Mouse (Mus musculus): ENCODE measurements around the gene Pole4. TPM values are rescaled to one million over a fixed set of nuclear protein-coding genes. Genes with fewer than 3 reads are reported as not detected.
"Not testable (repeated sequence)": the region's sequence is repeated elsewhere in the genome, so short reads cannot be mapped to it uniquely, and the experiment has no call there.

Gene Pole4
- polyA plus RNA-seq, 1 experiment: 23.6 TPM

DNA sequence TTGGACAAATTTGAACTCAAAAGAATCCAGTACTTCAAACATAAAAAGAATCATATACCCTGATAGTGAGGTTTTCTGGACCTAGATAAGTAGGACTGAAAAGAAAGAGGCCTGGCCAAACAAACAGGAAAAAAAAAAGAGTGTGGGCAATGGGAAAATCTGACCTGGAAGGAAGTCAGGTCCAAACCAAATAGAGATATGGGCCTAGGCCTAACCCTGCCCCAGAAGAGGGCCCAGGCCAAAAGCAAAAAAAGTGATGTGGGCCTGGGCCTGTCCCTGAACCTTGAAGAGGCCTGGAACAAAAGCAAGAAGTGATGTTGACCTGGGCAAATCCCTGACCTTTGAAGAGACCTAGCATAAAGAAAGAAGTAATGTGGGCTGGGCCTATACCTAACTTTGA, 21.0 kb downstream of the Pole4 start:
- Histone ChIP-seq H3K36me3 (ENCODE audit: control insufficient read depth, insufficient read depth, low read length) (no peaks in the 10 kb centered on the region), H3K4me1 (ENCODE audit: control insufficient read depth, insufficient read depth, insufficient read length) (no peaks in the 10 kb centered on the region), H3K27ac (ENCODE audit: insufficient read depth, low read length) (no peak overlapping the region), H3K27me3 (ENCODE audit: control insufficient read depth, insufficient read depth, low read length) (no peaks in the 10 kb centered on the region), H3K4me3 (ENCODE audit: extremely low read depth, insufficient read depth, insufficient read length) (no peak overlapping the region)
- no peak for TF ChIP-seq CTCF (IDR thresholded peaks at IDR 0.05; ENCODE audit: extremely low read depth, insufficient read depth, insufficient read length, insufficient replicate concordance)
- DNase-seq (ENCODE audit: low read depth in 1 of 2, low spot score in 2 of 2): no peak

- not testable (repeated sequence) for H3K27me3 ChIP-seq (ENCODE audit: control insufficient read depth, insufficient read depth, low read length); H3K4me3 ChIP-seq (ENCODE audit: extremely low read depth, insufficient read depth, insufficient read length); H3K27ac ChIP-seq (ENCODE audit: insufficient read depth, low read length); H3K4me1 ChIP-seq (ENCODE audit: control insufficient read depth, insufficient read depth, insufficient read length); DNase-seq (ENCODE audit: low read depth in 1 of 2, low spot score in 2 of 2); H3K36me3 ChIP-seq (ENCODE audit: control insufficient read depth, insufficient read depth, low read length)
- WGBS: 41% methylated on average over 2 of the region's 2 CpGs
Measured at GRCm38 (mm10) chr6:82679286-82679685, 25.9 kb downstream of the Pole4 start.

GRCm38 (mm10) chr6:82677629-82678028, 27.5 kb downstream of the Pole4 start:
- 84% methylated on average over 3 of the region's 3 CpGs for WGBS
- not testable (repeated sequence) for H3K4me1 ChIP-seq (ENCODE audit: control insufficient read depth, insufficient read depth, insufficient read length); H3K36me3 ChIP-seq (ENCODE audit: control insufficient read depth, insufficient read depth, low read length); DNase-seq (ENCODE audit: low read depth in 1 of 2, low spot score in 2 of 2); H3K27me3 ChIP-seq (ENCODE audit: control insufficient read depth, insufficient read depth, low read length); H3K27ac ChIP-seq (ENCODE audit: insufficient read depth, low read length); H3K4me3 ChIP-seq (ENCODE audit: extremely low read depth, insufficient read depth, insufficient read length)

GRCm38 (mm10) chr6:82666480-82666879, 38.7 kb downstream of the Pole4 start:
- Histone ChIP-seq H3K27me3 (ENCODE audit: control insufficient read depth, insufficient read depth, low read length) (no peaks in the 10 kb centered on the region), H3K4me3 (ENCODE audit: extremely low read depth, insufficient read depth, insufficient read length) (no peak overlapping the region)

GRCm38 (mm10) chr6:82653169-82653525, 52.0 kb downstream of the Pole4 start:
- WGBS: 27% methylated on average over 11 of the region's 11 CpGs
- no peaks in the 10 kb centered on the region for H3K27me3 ChIP-seq (ENCODE audit: control insufficient read depth, insufficient read depth, low read length)
- peaks cover 8% of the 10 kb centered on the region; the same call in 1 of the 2 replicates for H3K36me3 ChIP-seq (ENCODE audit: control insufficient read depth, insufficient read depth, low read length)
- peak overlapping the region; percentile 52; the same call in 1 of the 2 replicates for H3K4me3 ChIP-seq (ENCODE audit: extremely low read depth, insufficient read depth, insufficient read length)
- H3K4me1 ChIP-seq (ENCODE audit: control insufficient read depth, insufficient read depth, insufficient read length): peaks cover 2% of the 10 kb centered on the region; the same call in 1 of the 2 replicates
- peak overlapping the region; percentile 83 for H3K27ac ChIP-seq (ENCODE audit: insufficient read depth, low read length)
- no peak for DNase-seq (ENCODE audit: low read depth in 1 of 2, low spot score in 2 of 2)
- TF ChIP-seq CTCF (IDR thresholded peaks at IDR 0.05; ENCODE audit: extremely low read depth, insufficient read depth, insufficient read length, insufficient replicate concordance) (no peak), POLR2A (IDR thresholded peaks at IDR 0.05; ENCODE audit: low read depth, low read length) (no peak)

More at GRCm38 (mm10) chr6:82666480-82666879, 38.7 kb downstream of the Pole4 start:
- no peak for DNase-seq (ENCODE audit: low read depth in 1 of 2, low spot score in 2 of 2)
- no peaks in the 10 kb centered on the region for H3K4me1 ChIP-seq (ENCODE audit: control insufficient read depth, insufficient read depth, insufficient read length)
- H3K27ac ChIP-seq (ENCODE audit: insufficient read depth, low read length): no peak overlapping the region
- TF ChIP-seq CTCF (IDR thresholded peaks at IDR 0.05; ENCODE audit: extremely low read depth, insufficient read depth, insufficient read length, insufficient replicate concordance) (no peak), POLR2A (IDR thresholded peaks at IDR 0.05; ENCODE audit: low read depth, low read length) (no peak)
- H3K36me3 ChIP-seq (ENCODE audit: control insufficient read depth, insufficient read depth, low read length): no peaks in the 10 kb centered on the region

DNA sequence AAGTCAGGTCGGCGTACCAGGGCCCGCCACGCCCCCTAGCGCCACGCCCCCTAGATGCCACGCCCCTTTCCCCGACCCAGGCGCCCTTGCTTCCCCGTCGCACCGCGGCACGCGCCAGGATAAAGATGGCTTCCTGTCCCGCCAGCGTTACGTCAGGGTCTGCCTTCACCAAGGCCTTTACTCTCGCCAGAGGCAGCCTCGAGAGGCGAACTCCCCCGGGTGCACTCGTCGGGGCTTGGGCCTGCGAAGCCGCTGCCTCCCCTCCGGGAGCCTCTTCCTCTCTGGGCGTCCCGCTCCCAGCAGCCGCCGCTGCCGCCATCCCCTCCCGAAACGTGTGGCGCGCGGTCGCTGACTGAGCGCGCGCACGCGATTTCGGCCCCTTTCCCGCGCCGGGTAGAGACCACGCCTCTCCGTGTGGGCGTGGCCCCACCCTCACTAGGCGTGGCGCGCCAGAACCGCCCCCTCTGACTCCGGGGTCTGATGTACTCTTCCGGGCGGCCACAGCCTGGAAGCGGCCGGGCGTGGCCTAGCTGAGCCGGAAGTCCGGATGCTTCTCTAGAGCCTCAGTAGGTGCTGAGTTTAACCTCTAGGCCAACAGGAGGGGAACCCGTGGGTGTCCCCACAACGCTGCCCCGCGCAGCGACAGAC, 52.5 kb downstream of the Pole4 start:
- peaks cover 2% of the 10 kb centered on the region; the same call in 1 of the 2 replicates for H3K4me1 ChIP-seq (ENCODE audit: control insufficient read depth, insufficient read depth, insufficient read length)
- TF ChIP-seq CTCF (IDR thresholded peaks at IDR 0.05; ENCODE audit: extremely low read depth, insufficient read depth, insufficient read length, insufficient replicate concordance) (no peak), POLR2A (IDR thresholded peaks at IDR 0.05; ENCODE audit: low read depth, low read length) (peak; percentile 68)
- WGBS: under 1% methylated on average over 67 of the region's 67 CpGs
- H3K27me3 ChIP-seq (ENCODE audit: control insufficient read depth, insufficient read depth, low read length): no peaks in the 10 kb centered on the region
- H3K4me3 ChIP-seq (ENCODE audit: extremely low read depth, insufficient read depth, insufficient read length): peak overlapping the region; percentile 75
- peak overlapping the region; percentile 95 for H3K27ac ChIP-seq (ENCODE audit: insufficient read depth, low read length)
- peaks cover 11% of the 10 kb centered on the region; the same call in 1 of the 2 replicates for H3K36me3 ChIP-seq (ENCODE audit: control insufficient read depth, insufficient read depth, low read length)
- peak; percentile 92 to 96 for DNase-seq (ENCODE audit: low read depth in 1 of 2, low spot score in 2 of 2)

GRCm38 (mm10) chr6:82649096-82649495, 56.1 kb downstream of the Pole4 start:
- DNase-seq (ENCODE audit: low read depth in 1 of 2, low spot score in 2 of 2): no peak
- Histone ChIP-seq H3K4me3 (ENCODE audit: extremely low read depth, insufficient read depth, insufficient read length) (no peak overlapping the region), H3K27ac (ENCODE audit: insufficient read depth, low read length) (no peak overlapping the region), H3K36me3 (ENCODE audit: control insufficient read depth, insufficient read depth, low read length) (peaks cover 17% of the 10 kb centered on the region; the same call in 1 of the 2 replicates), H3K27me3 (ENCODE audit: control insufficient read depth, insufficient read depth, low read length) (no peaks in the 10 kb centered on the region), H3K4me1 (ENCODE audit: control insufficient read depth, insufficient read depth, insufficient read length) (peaks cover 2% of the 10 kb centered on the region; the same call in 1 of the 2 replicates)
- WGBS: 93% methylated on average over 2 of the region's 2 CpGs
- TF ChIP-seq POLR2A (IDR thresholded peaks at IDR 0.05; ENCODE audit: low read depth, low read length): no peak
- TF ChIP-seq CTCF (IDR thresholded peaks at IDR 0.05; ENCODE audit: extremely low read depth, insufficient read depth, insufficient read length, insufficient replicate concordance): no peak
